Mouse (Mus musculus) frontal cortex, postnatal 36 days (tissue): ENCODE data around the gene Unc13a.

ENCODE experiments used
- DNase-seq, 2 experiments: peaks; one replicate each; pipeline ENCODE4 v3.0.0; 2022; ENCODE audit warnings: low spot score in 2 of 2

The Unc13a gene

DNA sequence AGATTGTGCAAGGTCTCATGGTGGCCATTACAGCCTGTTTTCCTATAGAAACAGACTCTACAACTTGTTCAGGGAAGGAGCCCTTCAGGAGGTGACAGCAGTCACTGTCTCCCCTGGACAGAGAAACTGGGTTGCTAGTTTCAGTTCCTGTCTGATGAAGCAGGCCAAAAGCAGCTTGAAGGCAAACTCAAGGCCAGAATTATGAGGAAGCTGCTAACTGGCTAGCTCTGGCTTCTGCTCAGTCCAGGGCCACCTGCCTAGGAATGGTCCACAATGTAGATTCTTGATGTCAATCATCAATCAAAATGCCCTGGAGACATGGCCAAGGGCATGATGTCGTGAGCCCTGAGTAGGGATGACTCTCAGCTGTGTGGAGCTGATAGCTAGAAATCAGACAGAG, 46.5 kb downstream of the Unc13a start:
- no peak for DNase-seq

DNA sequence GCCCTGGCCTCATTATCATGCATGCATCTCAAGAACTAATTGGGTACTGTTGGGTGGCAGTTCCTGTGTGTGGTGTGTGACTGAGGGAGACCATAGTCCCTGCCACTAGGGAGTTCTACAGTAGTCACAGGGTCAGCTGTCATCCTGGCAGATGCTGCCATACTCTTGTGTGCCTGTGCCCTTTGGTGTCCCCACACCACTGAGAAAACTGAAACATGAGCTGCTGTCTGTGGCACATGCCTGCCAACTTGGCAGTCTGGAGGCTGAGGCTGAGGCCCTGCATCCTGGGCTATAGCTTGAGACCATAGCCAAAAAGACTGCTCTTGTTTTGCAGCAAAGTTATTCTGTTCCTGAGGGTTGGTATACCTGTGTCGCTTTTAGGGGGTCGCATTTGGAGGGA, 51.8 kb downstream of the Unc13a start:
- DNase-seq, result no peak

DNA sequence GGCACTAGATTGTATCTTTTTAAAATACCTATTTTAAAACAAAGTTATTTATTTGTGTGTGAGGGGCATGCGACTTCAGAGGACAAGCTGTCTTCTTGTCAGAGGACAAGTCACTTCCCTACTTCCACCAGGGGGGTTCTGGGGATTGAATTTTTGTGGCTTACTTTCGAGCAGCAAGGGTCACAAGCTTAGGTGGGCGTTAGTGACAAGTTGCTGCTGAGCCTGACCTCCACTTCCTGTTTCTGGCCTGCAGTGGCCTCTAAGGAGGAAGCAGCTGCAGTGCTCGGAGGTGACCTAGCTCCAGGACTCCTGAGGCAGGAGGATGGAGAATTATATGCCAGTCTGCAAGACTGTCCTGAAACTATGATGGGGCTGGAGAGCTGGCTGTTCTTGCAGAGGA, 58.1 kb downstream of the Unc13a start:
- DNase-seq, result no peak

DNA sequence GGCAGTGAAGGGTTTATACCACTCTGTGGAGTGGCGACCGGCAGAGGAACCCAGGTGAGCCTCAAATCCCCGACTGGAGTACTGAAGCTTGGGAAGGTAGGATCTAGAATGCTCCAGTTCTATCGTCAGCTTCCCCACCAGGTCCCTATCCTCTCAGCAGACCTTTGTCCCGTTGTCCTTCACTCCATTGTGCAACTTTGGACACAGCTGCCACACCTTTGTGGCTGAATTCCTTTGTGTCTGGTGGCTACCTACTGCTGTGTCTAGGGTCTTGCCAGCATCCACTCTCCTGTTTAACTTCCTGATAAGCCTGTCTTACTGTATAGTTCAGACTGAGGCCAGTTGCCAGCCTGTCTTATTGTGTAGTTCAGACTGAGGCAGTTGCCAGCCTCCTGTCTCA, 59.4 kb downstream of the Unc13a start:
- no peak for DNase-seq

DNA sequence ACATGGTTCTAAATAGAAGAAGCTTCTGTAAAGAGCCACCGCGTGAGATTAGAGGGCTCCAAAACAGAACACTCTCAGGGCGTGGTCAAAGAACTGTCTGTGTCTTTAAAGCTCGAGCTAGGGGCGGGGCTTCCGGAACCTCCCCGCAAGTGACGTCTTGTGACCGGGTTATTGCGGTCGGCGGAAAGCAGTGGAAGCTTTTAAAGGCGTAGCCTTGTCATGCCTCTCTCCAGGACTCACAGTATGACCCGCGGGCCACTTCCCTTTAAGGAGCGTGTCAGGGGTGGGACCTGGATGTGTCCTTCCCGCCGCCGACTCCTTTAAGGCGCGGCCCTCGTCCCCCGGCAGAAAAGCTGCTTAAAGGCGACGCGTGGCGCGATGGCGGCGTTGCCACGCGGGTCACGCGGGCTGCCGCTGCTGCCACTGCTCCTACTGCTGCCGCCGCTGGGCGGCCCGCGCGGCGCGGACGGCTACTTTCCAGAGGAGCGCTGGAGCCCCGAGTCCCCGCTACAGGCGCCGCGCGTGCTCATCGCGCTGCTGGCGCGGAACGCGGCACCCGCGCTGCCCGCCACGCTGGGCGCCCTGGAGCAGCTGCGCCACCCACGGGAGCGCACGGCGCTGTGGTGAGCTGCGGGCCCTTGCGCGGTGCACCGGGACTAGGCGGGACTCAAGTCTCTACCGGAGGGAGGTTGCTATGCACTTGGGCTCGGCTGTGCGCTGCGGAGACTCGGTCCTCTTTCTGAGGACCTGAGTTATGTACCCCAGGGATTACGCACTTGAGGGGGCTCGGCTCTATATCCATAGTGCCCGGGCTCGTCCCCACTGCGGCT, 60.5 kb downstream of the Unc13a start, which contains the start of gene Colgalt1:
Colgalt1 (plus strand) TSS at position 177 of the 830 bp plus-strand sequence.
- peak; percentile 97 to 98 for DNase-seq

DNA sequence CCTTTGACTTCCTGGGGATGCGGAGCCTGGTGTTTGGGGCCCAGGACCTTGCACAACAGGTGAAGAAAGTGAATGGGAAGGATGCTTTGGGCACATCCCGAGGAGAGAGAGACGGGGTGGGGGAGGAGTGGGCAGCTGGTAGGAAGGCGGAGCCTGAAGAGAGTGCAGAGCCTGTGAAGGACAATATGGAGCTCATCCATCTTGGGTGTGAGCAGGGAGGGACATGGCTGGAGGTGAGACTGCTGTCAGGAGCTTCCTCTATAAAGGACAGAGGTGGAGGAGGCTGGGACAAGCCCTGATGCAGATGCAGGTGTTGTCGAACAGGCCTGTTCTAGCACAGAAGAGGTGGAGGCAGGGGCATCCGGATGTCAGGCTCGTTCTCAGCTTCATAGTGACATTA, 67.5 kb downstream of the Unc13a start:
- no peak for DNase-seq

DNA sequence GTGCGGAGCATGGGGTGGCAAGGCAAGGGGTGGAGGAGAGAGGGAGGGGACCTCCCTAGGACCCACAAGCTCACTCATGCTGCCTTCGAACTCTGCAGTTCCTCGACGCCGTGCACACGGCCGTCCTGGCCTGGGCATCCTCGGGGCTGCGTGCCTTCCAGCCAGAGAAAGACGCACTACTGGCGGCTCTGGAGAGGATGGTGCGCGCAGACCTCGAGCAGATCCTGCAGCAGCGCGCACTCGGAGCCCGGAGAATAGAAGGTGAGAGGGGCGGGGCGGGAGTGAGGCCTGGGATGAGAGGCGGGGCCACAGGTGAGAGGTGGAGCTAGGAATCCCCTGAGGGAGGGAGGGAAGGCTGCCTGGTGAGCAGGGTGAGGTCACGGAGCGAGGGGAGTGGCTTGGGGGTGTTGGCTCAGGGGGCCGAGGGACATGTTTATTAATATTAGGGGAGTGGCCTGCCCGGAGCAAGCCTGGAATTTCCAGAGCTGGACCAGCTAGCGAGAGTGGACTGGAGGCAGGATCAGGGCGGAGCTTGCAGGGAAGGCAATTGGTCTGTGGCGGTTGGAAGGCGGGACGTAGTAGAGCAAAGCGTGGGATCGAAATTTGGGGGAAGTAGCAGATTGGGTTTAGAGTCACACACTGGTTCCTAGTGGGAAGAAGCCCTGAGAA, 68.8 kb downstream of the Unc13a start:
- DNase-seq, result no peak

DNA sequence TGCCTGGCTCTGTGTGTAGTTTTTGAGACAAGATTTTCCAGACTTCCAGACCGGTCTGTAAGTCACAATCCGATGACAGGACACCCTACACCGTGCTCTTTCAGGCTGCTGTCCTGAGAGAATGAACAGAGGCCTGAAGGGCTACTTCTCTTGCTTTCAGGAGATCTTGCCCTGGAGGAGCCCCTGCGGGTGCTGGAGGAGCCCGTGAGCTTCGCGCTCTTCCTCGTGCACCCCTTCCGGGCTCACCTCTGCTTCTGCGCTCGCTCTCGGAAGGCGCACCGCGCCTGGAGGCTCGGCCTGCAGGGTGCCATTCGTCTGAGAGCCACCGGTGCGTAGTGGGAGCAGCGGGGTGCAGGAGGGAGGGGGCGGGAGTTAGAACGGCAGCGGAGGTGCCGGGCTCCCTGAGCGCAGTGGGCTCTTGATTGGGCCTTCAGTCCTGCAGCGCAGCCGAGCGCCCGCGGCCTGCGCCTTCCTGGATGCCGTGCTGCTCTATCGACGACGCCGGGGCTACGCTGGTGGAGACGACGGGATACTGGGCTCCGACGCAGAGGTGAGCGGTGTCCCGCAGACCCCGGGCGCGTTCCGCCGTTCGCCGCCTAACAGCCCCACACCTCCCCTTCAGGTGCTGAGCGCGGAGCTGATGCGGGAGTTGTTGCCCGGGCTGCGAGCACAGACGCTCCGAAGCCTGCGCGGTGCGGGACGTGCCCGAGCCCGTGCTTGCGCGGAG, 69.5 kb downstream of the Unc13a start:
- no peak for DNase-seq

DNA sequence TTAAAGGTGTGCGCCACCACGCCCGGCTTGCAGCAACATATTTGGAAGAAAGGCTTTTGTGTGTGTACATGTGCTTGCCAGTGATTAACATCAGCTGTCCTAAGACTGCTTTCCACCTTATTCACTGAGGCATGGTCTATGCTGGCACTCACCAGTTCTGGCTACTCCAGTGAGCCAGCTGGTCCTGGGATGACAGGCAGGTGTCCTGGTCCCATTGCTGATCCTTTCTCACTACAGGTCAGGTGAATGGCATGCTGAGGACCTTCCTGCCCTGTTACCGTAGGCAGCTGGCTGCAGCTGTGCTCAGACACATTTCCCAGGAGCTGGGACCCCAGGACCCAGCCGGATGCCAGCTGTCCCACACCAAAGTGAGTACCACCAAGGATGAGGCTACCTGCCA, 72.7 kb downstream of the Unc13a start:
- DNase-seq, result no peak

DNA sequence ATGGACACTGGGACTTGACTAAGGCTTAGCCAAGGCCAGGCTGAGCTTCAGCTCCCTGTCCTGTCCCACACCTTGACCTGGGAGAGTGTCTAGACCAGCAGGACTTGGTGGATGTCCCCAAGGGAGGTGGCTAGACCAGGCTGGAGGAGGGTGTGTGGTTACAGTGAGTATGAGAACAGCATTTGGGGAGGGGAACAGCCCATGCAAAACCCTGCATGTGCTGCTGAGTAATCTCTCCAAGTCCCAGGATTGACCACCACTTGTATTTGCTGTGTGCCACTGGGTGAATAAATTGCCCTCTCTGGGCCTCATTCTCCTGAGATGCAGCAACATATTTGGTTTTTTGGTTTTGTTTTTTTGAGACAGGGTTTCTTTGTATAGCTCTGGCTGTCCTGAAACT, 73.2 kb downstream of the Unc13a start:
- DNase-seq, result no peak

DNA sequence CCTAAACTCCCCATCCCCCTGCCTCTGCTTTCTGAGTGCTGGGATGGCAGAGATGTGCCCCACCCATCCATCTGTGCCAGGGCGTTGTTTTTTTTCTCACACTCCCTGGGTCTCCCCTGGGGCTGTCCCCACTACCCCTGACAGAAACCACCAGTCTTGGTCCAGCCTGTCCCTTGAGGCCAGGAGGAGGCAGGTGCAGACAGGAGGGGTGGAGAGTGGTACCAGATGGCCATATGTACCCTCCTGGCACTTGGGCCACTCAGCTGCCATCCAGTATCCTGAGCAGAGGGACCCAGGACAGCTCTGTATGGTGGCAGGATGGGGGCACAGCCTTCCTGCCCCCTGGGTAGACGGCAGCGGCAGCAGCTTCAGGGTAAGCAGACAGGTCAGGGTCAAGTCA, 74.1 kb downstream of the Unc13a start, which contains the start of gene Fam129c:
Fam129c (plus strand) TSS at position 198 of the 400 bp plus-strand sequence.
- no peak for DNase-seq

DNA sequence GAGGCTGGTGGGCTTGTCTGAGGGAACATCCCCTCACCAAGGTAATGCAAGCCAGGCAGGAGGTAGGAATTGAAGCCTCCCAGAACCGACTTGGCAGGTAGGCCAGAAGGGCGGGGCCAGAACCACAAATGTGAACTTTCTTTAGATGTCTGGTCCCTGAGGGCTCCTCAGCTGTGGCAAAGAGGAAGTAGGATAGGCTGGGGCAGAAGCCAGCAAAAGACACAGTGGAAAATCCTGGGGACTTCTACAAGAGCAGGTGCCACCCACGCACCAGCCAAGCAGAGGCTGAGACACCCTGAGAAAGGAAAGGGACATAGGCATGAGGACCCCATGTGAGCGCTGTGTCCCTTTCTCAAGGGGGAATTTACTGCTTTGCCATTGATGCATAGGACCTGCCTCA, 74.8 kb downstream of the Unc13a start:
- no peak for DNase-seq

DNA sequence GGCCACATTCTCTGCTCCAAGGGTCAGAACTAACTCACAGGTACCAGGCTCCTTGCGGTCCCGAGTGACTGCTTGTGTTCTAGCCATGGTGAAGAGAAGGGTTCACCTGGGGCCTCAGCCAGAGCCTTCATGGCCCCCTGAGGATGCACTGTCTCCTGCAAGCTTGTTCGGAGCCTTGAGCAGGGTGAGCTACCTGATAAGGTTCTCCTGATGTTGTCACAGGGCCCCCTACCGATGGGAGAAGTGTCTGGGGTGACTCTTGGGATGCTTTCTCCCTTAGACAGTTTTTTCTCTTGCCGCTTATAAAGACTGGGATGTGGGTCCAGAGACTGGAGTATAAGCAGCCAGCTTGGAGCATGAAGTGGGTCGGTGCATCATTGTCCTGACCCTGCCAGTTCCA, 75.2 kb downstream of the Unc13a start:
- no peak for DNase-seq

DNA sequence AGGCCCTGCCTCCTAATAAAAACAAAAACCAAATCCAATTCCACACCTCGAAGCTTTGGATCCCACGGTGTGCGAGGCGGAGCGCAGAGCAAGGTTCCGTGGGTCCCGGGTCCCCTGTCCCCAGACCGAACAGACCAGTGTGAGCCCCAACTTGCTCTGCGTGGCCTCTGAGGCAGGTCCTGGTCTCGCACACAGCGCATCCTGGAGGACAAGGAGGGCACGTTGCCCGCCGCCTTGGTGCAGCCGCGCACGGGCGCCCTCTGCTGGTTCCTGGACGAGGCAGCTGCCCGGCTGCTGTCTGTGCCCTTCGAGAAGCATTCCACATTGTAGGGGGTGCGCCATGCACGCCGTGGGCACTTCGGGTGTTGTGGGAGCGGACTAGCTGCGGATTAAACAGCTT, 75.7 kb downstream of the Unc13a start:
- peak; percentile 89 to 90 for DNase-seq

DNA sequence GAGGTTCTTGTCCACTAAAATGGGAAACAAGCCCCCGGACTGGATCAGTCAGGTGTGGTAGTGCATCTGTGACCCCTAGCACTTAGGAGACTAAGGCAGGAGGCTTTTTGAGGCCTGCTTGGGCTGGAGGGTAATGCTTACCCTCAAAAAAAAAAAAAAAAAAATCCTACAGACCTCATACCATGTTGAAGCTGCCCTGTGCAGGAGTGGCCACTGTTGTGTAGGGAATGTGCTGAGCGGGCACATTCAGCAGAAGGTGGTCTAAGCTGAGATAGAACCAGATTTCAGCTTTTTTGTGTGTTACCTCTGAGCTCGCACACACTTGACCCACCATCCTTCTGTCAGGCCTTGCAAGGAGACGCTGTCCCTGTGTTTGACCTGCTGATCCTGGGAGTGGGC, 77.2 kb downstream of the Unc13a start:
- DNase-seq, result no peak

DNA sequence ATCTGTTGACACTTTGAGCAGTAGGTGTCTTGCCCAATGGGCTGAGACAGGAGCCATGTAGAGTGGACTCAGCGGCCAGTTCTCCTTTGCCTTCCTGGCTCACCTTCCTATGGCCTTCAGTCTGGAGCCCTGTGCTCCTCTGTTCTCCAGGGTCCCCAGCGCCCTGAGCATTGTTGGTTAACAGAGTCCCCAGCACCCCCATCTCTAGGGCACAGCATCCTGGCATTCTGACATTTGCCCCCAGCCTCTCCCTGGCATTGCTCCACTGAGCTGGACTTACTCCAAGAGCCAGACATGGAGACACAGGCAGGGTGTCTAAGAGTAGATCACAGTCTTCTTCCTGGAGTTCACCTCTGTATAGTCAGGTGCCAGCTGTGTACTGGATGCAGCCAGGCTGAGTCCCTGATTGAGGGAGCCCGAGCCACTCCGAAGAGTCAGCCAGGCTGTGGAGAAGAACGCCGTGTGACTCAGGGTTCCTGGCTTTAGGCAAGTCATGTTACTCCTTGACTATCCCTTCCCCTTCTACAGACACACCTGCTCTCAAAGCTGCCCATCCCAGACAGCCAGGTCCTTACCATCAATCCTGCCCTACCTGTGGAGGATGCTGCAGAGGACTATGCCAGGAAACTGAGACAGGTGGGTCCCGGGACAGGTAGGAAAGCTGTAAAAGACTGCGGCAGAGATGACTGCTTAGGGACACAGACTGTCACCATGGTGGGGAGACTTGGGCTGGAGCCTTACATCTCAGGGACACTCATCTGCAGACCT, 77.8 kb downstream of the Unc13a start:
- DNase-seq, result no peak

DNA sequence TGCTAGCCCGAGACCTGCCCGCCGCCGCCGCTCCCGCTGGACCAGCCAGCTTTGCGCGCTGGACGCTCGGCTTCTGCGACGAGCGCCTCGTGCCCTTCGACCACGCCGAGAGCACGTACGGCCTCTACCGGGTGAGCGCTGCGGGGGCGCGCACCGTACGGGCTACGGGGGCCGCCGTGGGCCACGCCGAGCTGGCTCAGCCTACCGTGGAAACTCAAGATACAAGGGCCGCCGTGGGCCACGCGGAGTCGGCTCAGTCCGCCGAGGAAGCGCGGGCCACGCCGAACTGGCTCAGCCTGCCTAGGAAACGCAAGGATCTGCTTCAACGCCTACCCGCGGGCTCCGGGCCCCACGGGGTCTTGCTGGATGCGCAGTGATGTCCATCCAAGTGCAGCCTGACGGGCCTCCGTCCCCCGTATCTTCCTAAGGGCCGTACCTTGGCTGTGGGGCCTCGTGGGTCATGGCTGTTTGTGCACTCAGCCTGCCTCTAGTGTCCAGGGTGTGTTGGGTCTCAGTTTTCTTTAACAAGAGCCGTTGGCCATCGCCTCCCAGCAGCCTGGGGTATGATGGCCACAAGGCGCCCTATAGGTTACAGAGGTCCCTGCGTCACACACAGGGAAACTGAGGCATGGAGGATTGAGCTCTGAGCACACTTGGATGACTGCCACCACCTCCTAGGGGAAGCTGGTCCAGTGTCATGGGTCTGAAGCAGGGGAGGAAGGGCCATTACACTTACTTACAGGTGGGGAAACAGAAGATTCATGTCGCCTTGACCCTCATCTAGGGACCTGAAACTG, 79.0 kb downstream of the Unc13a start:
- peak; percentile 91 to 93 for DNase-seq

DNA sequence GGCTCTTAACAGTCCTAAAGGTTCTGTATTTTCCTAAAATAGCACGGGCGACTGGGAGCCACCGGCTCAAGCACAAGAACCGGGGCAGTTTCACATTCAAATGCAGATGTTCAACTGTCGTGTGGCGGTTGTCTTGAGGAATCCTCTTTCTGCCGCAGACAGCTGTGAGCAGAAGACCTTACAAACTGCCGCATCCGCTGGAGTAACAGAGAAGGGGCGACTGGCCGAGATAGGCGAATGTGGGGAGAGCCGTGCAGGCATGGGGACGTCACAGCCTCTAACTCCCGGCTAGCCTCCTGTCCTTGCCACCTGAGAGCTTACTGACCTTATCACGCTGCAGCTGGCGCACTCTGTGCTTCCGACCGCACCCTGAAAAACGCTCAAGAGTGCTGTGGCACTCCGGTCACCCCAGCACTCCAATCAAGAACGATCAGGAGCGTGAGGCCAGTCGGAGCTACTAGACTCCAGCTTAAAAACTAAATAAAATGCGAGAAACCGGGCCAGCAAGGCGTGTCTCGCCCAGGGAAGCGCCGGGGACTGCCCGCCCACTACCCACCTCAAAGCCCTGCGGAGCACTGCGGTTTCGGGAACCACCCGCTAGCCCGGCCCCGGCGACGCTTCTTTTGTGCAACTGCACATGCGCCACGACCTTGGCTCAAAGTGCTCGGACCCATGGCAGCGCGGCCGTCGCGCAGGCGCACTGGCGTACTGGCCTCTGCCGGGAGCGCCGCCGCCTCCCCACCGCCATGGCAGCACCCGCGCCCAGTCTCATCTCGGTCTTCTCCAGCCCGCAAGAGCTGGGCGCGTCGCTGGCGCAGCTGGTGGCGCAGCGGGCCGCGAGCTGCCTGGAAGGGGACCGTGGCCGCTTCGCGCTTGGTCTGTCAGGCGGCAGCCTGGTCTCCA, 79.8 kb downstream of the Unc13a start, which contains the start of gene Pgls:
Pgls (plus strand) TSS at position 706 of the 903 bp plus-strand sequence.
- DNase-seq, result peak; percentile 98 to 99

DNA sequence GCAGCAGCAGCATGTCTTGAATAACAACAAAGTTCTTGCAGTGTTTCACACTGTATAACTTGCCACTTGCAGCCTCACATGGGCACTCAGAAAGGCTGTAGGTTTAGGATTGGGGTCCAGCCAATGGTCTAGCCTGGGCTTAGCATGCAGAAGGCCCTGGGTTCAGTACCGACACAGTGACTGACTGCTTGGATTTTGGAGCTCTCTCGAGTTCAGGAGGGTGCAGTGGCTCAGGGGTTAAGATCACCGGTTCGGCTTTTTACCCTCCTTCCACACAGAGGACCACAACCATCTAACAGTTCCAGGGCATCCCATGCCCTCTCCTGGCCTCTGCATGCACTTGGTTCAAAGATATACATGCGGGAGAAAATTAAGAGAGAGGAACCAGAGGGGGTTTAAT, 80.5 kb downstream of the Unc13a start:
- no peak for DNase-seq

DNA sequence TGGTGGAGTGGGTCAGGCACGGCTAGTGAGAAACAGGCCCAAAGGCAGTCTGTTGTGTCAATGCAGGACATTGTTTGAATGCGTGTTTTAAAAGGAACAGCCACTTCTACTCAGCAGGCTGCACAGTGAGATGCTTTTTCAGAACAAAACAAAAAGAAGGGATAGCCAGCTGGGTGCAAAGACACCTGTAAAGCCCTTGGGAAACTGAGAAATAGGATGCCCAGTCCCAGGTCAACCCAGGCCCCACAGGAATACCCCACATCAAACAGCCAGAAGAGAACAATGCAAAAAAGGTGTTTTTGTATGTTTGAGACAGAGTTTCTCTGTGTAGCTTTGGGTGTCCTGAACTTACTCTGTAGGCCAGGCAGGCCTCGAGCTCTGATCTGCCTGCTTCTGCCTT, 82.8 kb downstream of the Unc13a start:
- DNase-seq, result no peak
